Comparison of ENCODE assay signal across 19 mouse cellular contexts in genomic region chr1:125187091-125187490, GRCm38 (mm10).
"Had no signal": no experiment of that assay in that cellular context is flagged by ENCODE, and none has a peak within 500 bp of the region (broad histone marks: within the 10 kb centered on the region; RNA-seq: fewer than 3 reads in every experiment).

No protein-coding gene starts in this region.

- ATAC-seq: forebrain, embryonic 13.5 days; forebrain, embryonic 14.5 days; forebrain, embryonic 15.5 days; forebrain, embryonic 16.5 days; forebrain, postnatal 0 days had no signal

- DNase-seq: cerebellum, adult 9-11 months; cerebellum, postnatal 10 days; cerebellum, postnatal 14 days; cerebellum, postnatal 25 days; cerebellum, postnatal 36 days; embryo, embryonic 11 days; forebrain, postnatal 0 days; gastrocnemius, adult 2 months; gastrocnemius, postnatal 10 days; gastrocnemius, postnatal 14 days; gastrocnemius, postnatal 25 days; gastrocnemius, postnatal 36 days; heart, adult 11 months; heart, adult 18-20 months; heart, adult 2 months had no signal
